Mouse (Mus musculus) liver, embryonic 14.5 days (tissue): ENCODE results near the gene Zfyve27. TPM values are rescaled to one million over a fixed set of nuclear protein-coding genes. Genes with fewer than 3 reads are reported as not detected.

Source experiments
- ATAC-seq: fragments of 200-750 bp; cut with Nextera tagmentation; 2 replicates; pipeline ENCODE4 v1.8.0; 2017; ENCODE audit warnings: moderate number of reproducible peaks, mild to moderate bottlenecking, moderate library complexity; ENCODE audit not compliant: insufficient read depth
- DNase-seq, 3 experiments: peaks; one replicate each; pipeline ENCODE4 v3.0.0-alpha.2; 2012 to 2013; ENCODE audit warnings: low read depth in 3 of 3, low spot score in 3 of 3
- H3K27ac ChIP-seq: fragments of 300-500 bp; sonication (generic); 2 replicates; pipeline ENCODE4 v1.5.1; 2014; ENCODE audit warnings: moderate library complexity, mild to moderate bottlenecking, control low read depth, inconsistent platforms
- H3K27me3 ChIP-seq: fragments of 300-500 bp; sonication (generic); 2 replicates; pipeline ENCODE4 v1.6.1; 2014; ENCODE audit warnings: mild to moderate bottlenecking, low read length, moderate library complexity; ENCODE audit not compliant: control insufficient read depth, insufficient read depth
- H3K36me3 ChIP-seq: fragments of 300-500 bp; sonication (generic); replicated peaks from 2 replicates; pipeline ENCODE4 v1.6.1; 2014; ENCODE audit warnings: low read depth; ENCODE audit not compliant: control insufficient read depth, insufficient read depth
- H3K4me1 ChIP-seq, 2 experiments: fragments of 200-500 bp in 1 of 2; fragments of 300-500 bp in 1 of 2; sonication (generic) in 1 of 2; replicated peaks; 2 replicates each; pipeline ENCODE4 v1.6.1; 2012 to 2014; ENCODE audit warnings: antibody characterized with exemption in 1 of 2, inconsistent platforms in 1 of 2, low read length in 1 of 2; ENCODE audit not compliant: control insufficient read depth in 2 of 2, insufficient read depth in 2 of 2
- H3K4me2 ChIP-seq: fragments of 300-500 bp; sonication (generic); 2 replicates; pipeline ENCODE4 v1.6.1; 2014; ENCODE audit warnings: low read depth, mild to moderate bottlenecking, control low read depth, moderate library complexity
- H3K4me3 ChIP-seq, 2 experiments: fragments of 200-500 bp in 1 of 2; fragments of 300-500 bp in 1 of 2; sonication (generic) in 1 of 2; 2 replicates each; pipeline ENCODE4 v1.5.1; 2012 to 2014; ENCODE audit warnings: low read depth in 2 of 2, low read length in 2 of 2, mild to moderate bottlenecking in 2 of 2, control low read depth in 1 of 2, inconsistent platforms in 1 of 2, moderate library complexity in 1 of 2; ENCODE audit not compliant: insufficient read depth in 1 of 2
- H3K9ac ChIP-seq: fragments of 300-500 bp; sonication (generic); replicated peaks from 2 replicates; pipeline ENCODE4 v1.6.1; 2014; ENCODE audit warnings: mild to moderate bottlenecking, control low read depth, moderate library complexity
- H3K9me3 ChIP-seq: fragments of 300-500 bp; sonication (generic); 2 replicates; pipeline ENCODE4 v1.6.1; 2016; ENCODE audit warnings: low read length, mixed read lengths; ENCODE audit not compliant: control insufficient read depth
- CTCF ChIP-seq: IDR thresholded peaks from 2 replicates; pipeline ENCODE4 v1.5.1; 2016; ENCODE audit warnings: antibody characterized with exemption, low read depth, control low read depth
- EP300 ChIP-seq: IDR thresholded peaks from 2 replicates; pipeline ENCODE4 v1.6.1; 2016; ENCODE audit warnings: antibody characterized with exemption, low read depth
- WGBS: fragments of 180-500 bp; shearing (Covaris S2); extraction: QIAGEN DNeasy Blood & Tissue Kit; methylation state at CpG from one replicate; pipeline ENCODE4 v1.1.7; 2014; ENCODE audit not compliant: insufficient replicate concordance; 5-methylcytosine and 5-hydroxymethylcytosine counted together
- polyA plus RNA-seq, 2 experiments: library from polyadenylated mRNA; depleted of rRNA in 1 of 2; stranded (reverse) in 1 of 2; unstranded in 1 of 2; fragments of >200 nt; fragmentation: Nextera tagmentation in 1 of 2; extraction: Ambion mirVana in 1 of 2; gene quantifications; 2 replicates each; pipeline versions ENCODE4 v1.2.1 to v1.2.3; 2012 to 2014

The Zfyve27 gene
- polyA plus RNA-seq, 2 experiments, result 3.9 to 8.5 TPM

GRCm38 (mm10) chr19:42136126-42136525 lies 27.6 kb upstream of the Zfyve27 start:
- no peak for DNase-seq
- Histone ChIP-seq H3K4me2 (no peak overlapping the region), H3K9ac (no peak overlapping the region), H3K36me3 (no peaks in the 10 kb centered on the region), H3K9me3 (no peaks in the 10 kb centered on the region), H3K27ac (no peak overlapping the region), H3K4me3 (no peak overlapping the region), H3K27me3 (no peaks in the 10 kb centered on the region), H3K4me1 (peaks cover 3 to 22% of the 10 kb centered on the region in 2 experiments)
- 49% methylated on average over 5 of the region's 5 CpGs for WGBS
- ATAC-seq, result no peak
- TF ChIP-seq EP300 (no peak), CTCF (no peak)

- Histone ChIP-seq H3K27ac (no peak overlapping the region), H3K9me3 (no peaks in the 10 kb centered on the region), H3K4me3 (no peak overlapping the region), H3K27me3 (no peaks in the 10 kb centered on the region), H3K9ac (no peak overlapping the region), H3K4me2 (no peak overlapping the region), H3K36me3 (no peaks in the 10 kb centered on the region), H3K4me1 (peaks cover 3 to 22% of the 10 kb centered on the region in 2 experiments)
- no peak for DNase-seq
- ATAC-seq, result no peak
- 66% methylated on average over 4 of the region's 4 CpGs for WGBS
- TF ChIP-seq CTCF, result no peak
- no peak for TF ChIP-seq EP300
These were observed 26.5 kb upstream of the Zfyve27 start for GRCm38 (mm10) chr19:42137167-42137672.

GRCm38 (mm10) chr19:42138517-42139285 lies 25.1 kb upstream of the Zfyve27 start:
- H3K4me2 ChIP-seq, result no peak overlapping the region
- no peak overlapping the region for H3K4me3 ChIP-seq
- WGBS, result 66% methylated on average over 15 of the region's 15 CpGs
- no peak for DNase-seq
- ATAC-seq, result no peak
- no peaks in the 10 kb centered on the region for H3K36me3 ChIP-seq
- no peak for TF ChIP-seq CTCF
- TF ChIP-seq EP300, result no peak
- H3K9me3 ChIP-seq, result no peaks in the 10 kb centered on the region
- H3K27ac ChIP-seq, result no peak overlapping the region
- H3K4me1 ChIP-seq, result peaks cover 3 to 22% of the 10 kb centered on the region in 2 experiments
- H3K27me3 ChIP-seq, result no peaks in the 10 kb centered on the region
- H3K9ac ChIP-seq, result no peak overlapping the region

GRCm38 (mm10) chr19:42139724-42140517 lies 23.8 kb upstream of the Zfyve27 start:
- H3K9me3 ChIP-seq, result no peaks in the 10 kb centered on the region
- no peak overlapping the region for H3K4me2 ChIP-seq
- H3K4me1 ChIP-seq, result peaks cover 0 to 13% of the 10 kb centered on the region in 2 experiments; a peak in 3 of 4 replicates
- H3K27ac ChIP-seq, result no peak overlapping the region
- H3K27me3 ChIP-seq, result no peaks in the 10 kb centered on the region
- no peaks in the 10 kb centered on the region for H3K36me3 ChIP-seq
- no peak for TF ChIP-seq EP300
- TF ChIP-seq CTCF, result no peak
- H3K9ac ChIP-seq, result no peak overlapping the region
- no peak for DNase-seq
- ATAC-seq, result no peak
- WGBS, result 43% methylated on average over 5 of the region's 5 CpGs
- no peak overlapping the region for H3K4me3 ChIP-seq

GRCm38 (mm10) chr19:42141998-42142397 lies 21.8 kb upstream of the Zfyve27 start:
- no peak overlapping the region for H3K4me3 ChIP-seq
- no peak overlapping the region for H3K27ac ChIP-seq
- no peaks in the 10 kb centered on the region for H3K36me3 ChIP-seq
- H3K9ac ChIP-seq, result no peak overlapping the region
- H3K27me3 ChIP-seq, result peaks cover 6% of the 10 kb centered on the region
- ATAC-seq, result no peak
- no peak for TF ChIP-seq CTCF
- no peak for TF ChIP-seq EP300
- peaks cover 3 to 7% of the 10 kb centered on the region in 2 experiments; a peak in 3 of 4 replicates for H3K4me1 ChIP-seq
- 51% methylated on average over 3 of the region's 3 CpGs for WGBS
- no peaks in the 10 kb centered on the region for H3K9me3 ChIP-seq
- DNase-seq, result no peak
- H3K4me2 ChIP-seq, result no peak overlapping the region
